Mouse (Mus musculus) liver, embryonic 14.5 days (tissue): ENCODE results near the gene Ppt1.

Experiments
- CTCF ChIP-seq: IDR thresholded peaks from 2 replicates; pipeline ENCODE4 v1.5.1; 2016; ENCODE audit warnings: antibody characterized with exemption, low read depth, control low read depth
- EP300 ChIP-seq: IDR thresholded peaks from 2 replicates; pipeline ENCODE4 v1.6.1; 2016; ENCODE audit warnings: antibody characterized with exemption, low read depth

DNA sequence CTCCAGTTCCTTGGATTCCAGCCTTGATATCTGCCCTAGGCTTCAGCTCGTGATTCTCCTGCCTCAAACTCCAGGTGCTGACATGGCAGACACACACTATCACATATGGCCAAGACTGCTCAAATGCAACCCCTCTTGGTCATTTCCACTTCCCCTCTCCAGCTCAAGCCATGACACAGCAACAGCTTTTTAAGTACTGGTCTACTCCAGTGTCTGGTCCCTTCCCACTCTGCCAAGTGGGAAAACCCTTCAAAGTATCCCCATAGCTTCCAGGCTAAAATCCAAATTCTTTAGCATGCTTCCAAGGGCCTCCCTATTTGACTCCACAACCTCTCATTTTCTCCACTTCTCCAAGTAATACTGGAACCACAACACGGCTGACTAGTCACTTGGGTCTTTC lies 48.0 kb downstream of the Ppt1 start:
- TF ChIP-seq CTCF (no peak), EP300 (no peak)
